ENCODE assay signal across 10 mouse cellular contexts in genomic region chr2:164793772-164794171, GRCm38 (mm10). TPM values are rescaled to one million over a fixed set of nuclear protein-coding genes. Genes with fewer than 3 reads are reported as not detected.
A peak's percentile ranks its signal among the peaks of the same experiment; 100 is the strongest.
DNase-seq lines count a peak whose midpoint lies in the region; ATAC-seq lines count a peak whose summit lies in the region.
"Had no signal": no experiment of that assay in that cellular context is flagged by ENCODE, and none has a peak within 500 bp of the region (broad histone marks: within the 10 kb centered on the region; RNA-seq: fewer than 3 reads in every experiment).

No protein-coding gene starts in this region.

- H3K4me3 ChIP-seq in heart, embryonic 12.5 days: no peak overlapping the region
- no peak overlapping the region for H3K4me3 ChIP-seq in heart, embryonic 14.5 days (ENCODE audit: control insufficient read depth in 1 of 2, insufficient read depth in 1 of 2, low read depth in 1 of 2, low read length in 2 of 2)
- H3K4me3 ChIP-seq: neural tube, embryonic 12.5 days had no signal

- H3K36me3 ChIP-seq in heart, embryonic 12.5 days: peaks cover 80% of the 10 kb centered on the region
- H3K36me3 ChIP-seq in heart, embryonic 14.5 days (ENCODE audit: control insufficient read depth, insufficient read depth, low read length): peaks cover 84% of the 10 kb centered on the region

- no peak overlapping the region for H3K4me2 ChIP-seq in heart, embryonic 12.5 days
- no peak overlapping the region for H3K4me2 ChIP-seq in heart, embryonic 14.5 days (ENCODE audit: low read length)
- H3K4me2 ChIP-seq: neural tube, embryonic 12.5 days had no signal

- H3K9me3 ChIP-seq in heart, embryonic 12.5 days (replicated peaks): no peaks in the 10 kb centered on the region
- no peaks in the 10 kb centered on the region for H3K9me3 ChIP-seq in heart, embryonic 14.5 days (ENCODE audit: control insufficient read depth, low read length)
- H3K9me3 ChIP-seq: neural tube, embryonic 12.5 days had no signal

- H3K27me3 ChIP-seq in heart, embryonic 12.5 days (replicated peaks): no peaks in the 10 kb centered on the region
- H3K27me3 ChIP-seq in heart, embryonic 14.5 days (ENCODE audit: control insufficient read depth, insufficient read depth, low read length): no peaks in the 10 kb centered on the region
- H3K27me3 ChIP-seq: neural tube, embryonic 12.5 days had no signal

- 87% methylated on average over 2 of the region's 2 CpGs for WGBS in heart, embryonic 12.5 days
- WGBS in heart, embryonic 14.5 days: 66% methylated on average over 2 of the region's 2 CpGs

- peak overlapping the region; percentile 48; the same call in 1 of the 2 replicates for H3K9ac ChIP-seq in heart, embryonic 12.5 days
- 0 out of 2 replicates have a peak overlapping the region, but pooled peaks have one; percentile 2 for H3K9ac ChIP-seq in heart, embryonic 14.5 days (ENCODE audit: low read length)
- H3K9ac ChIP-seq: neural tube, embryonic 12.5 days had no signal

- H3K4me1 ChIP-seq in heart, embryonic 12.5 days (replicated peaks): peaks cover 15% of the 10 kb centered on the region
- H3K4me1 ChIP-seq in heart, embryonic 14.5 days (ENCODE audit: control insufficient read depth in 2 of 2, insufficient read depth in 2 of 2, low read length in 2 of 2): peaks cover 5 to 14% of the 10 kb centered on the region in 2 experiments; a peak in 3 of 4 replicates
- H3K4me1 ChIP-seq: neural tube, embryonic 12.5 days had no signal

- peak overlapping the region; percentile 68 for H3K27ac ChIP-seq in heart, embryonic 12.5 days (ENCODE audit: poor library complexity, severe bottlenecking)
- peak overlapping the region; percentile 78 to 88 for H3K27ac ChIP-seq in heart, embryonic 14.5 days (replicated peaks in 1 of 2; ENCODE audit: control insufficient read depth in 1 of 2, insufficient read depth in 1 of 2, low read depth in 2 of 2, low read length in 2 of 2)
- H3K27ac ChIP-seq: neural tube, embryonic 12.5 days had no signal

- ATAC-seq in heart, embryonic 12.5 days (ENCODE audit: insufficient number of reproducible peaks, low FRiP score): no peak
- no peak for ATAC-seq in heart, embryonic 14.5 days (ENCODE audit: insufficient number of reproducible peaks, insufficient read depth, low FRiP score, low read depth)
- no peak for ATAC-seq in monocyte, adult 5-6 weeks (replicated peaks; ENCODE audit: insufficient number of reproducible peaks, low FRiP score, low TSS enrichment, poor library complexity, severe bottlenecking)

- DNase-seq in heart, postnatal 4 days: no peak
- peak; percentile 32 for DNase-seq in thymus, postnatal 0 days (ENCODE audit: low spot score)
- no peak for DNase-seq in thymus, postnatal 36 days
- DNase-seq in natural killer cell, adult 2 months (ENCODE audit: low spot score in 2 of 2): no peak

RNA-seq across cellular contexts. Expression of gene Snx21, which starts 8.1 kb away (rescaled TPM):
- 30.8 and 31.7 TPM in 2 replicates for polyA plus RNA-seq in heart, embryonic 12.5 days (2016; fragmentation: Nextera tagmentation; extraction: Ambion mirVana)
- 10 to 100 TPM; 22.9 to 24.1 TPM for total RNA-seq in heart, postnatal 4 days (2021)
- polyA plus RNA-seq in thymus, postnatal 0 days (2015; fragmentation: Nextera tagmentation; extraction: Ambion mirVana): 7.0 and 7.7 TPM in 2 replicates
- 37.2 and 38.0 TPM in 2 replicates for polyA plus RNA-seq in heart, embryonic 14.5 days (2014; fragmentation: Nextera tagmentation; extraction: Ambion mirVana)
- total RNA-seq in monocyte, adult 5-6 weeks (2017): 2.9 to 6.0 TPM (median 5.5 TPM) in 3 replicates

RNA-seq across cellular contexts. Expression of gene Acot8, which starts 10.9 kb away (rescaled TPM):
- polyA plus RNA-seq in heart, embryonic 12.5 days (2016; fragmentation: Nextera tagmentation; extraction: Ambion mirVana): 14.9 and 16.1 TPM in 2 replicates
- 10 to 100 TPM; 13.1 to 13.5 TPM for total RNA-seq in heart, postnatal 4 days (2021)
- polyA plus RNA-seq in thymus, postnatal 0 days (2015; fragmentation: Nextera tagmentation; extraction: Ambion mirVana): 30.0 and 31.1 TPM in 2 replicates
- polyA plus RNA-seq in heart, embryonic 14.5 days (2014; fragmentation: Nextera tagmentation; extraction: Ambion mirVana): 12.7 and 13.9 TPM in 2 replicates
- 31.0 to 45.3 TPM (median 42.4 TPM) in 3 replicates for total RNA-seq in monocyte, adult 5-6 weeks (2017)

RNA-seq across cellular contexts. Expression of gene Zswim3, which starts 11.1 kb away (rescaled TPM):
- 5.4 and 6.7 TPM in 2 replicates for polyA plus RNA-seq in heart, embryonic 12.5 days (2016; fragmentation: Nextera tagmentation; extraction: Ambion mirVana)
- total RNA-seq in heart, postnatal 4 days (2021): 1 to 10 TPM; 1.8 to 2.3 TPM
- 7.1 TPM in 2 replicates for polyA plus RNA-seq in thymus, postnatal 0 days (2015; fragmentation: Nextera tagmentation; extraction: Ambion mirVana)
- polyA plus RNA-seq in heart, embryonic 14.5 days (2014; fragmentation: Nextera tagmentation; extraction: Ambion mirVana): 5.4 and 5.9 TPM in 2 replicates
- 1.2 to 5.3 TPM (median 1.9 TPM) in 3 replicates for total RNA-seq in monocyte, adult 5-6 weeks (2017)

RNA-seq across cellular contexts. Expression of gene Tnnc2, which starts 14.0 kb away (rescaled TPM):
- polyA plus RNA-seq in heart, embryonic 12.5 days (2016; fragmentation: Nextera tagmentation; extraction: Ambion mirVana): 0.36 and 1.6 TPM in 2 replicates
- 10 to 100 TPM in 1 of 2 experiments, not detected in 1; 10.8 TPM for total RNA-seq in heart, postnatal 4 days (2021)
- 5.8 and 10.7 TPM in 2 replicates for polyA plus RNA-seq in thymus, postnatal 0 days (2015; fragmentation: Nextera tagmentation; extraction: Ambion mirVana)
- polyA plus RNA-seq in heart, embryonic 14.5 days (2014; fragmentation: Nextera tagmentation; extraction: Ambion mirVana): 0.59 and 1.7 TPM in 2 replicates
- total RNA-seq in monocyte, adult 5-6 weeks (2017): not detected in 3 replicates
- total RNA-seq: layer of hippocampus, postnatal 36 days had no signal
- polyA plus RNA-seq: small intestine, adult 2 months had no signal

RNA-seq across cellular contexts. Expression of gene Ube2c, which starts 24.1 kb away (rescaled TPM):
- polyA plus RNA-seq in heart, embryonic 12.5 days (2016; fragmentation: Nextera tagmentation; extraction: Ambion mirVana): 455 and 459 TPM in 2 replicates
- total RNA-seq in heart, postnatal 4 days (2021): 100 to 1,000 TPM; 130 to 144 TPM
- 379 and 497 TPM in 2 replicates for polyA plus RNA-seq in thymus, postnatal 0 days (2015; fragmentation: Nextera tagmentation; extraction: Ambion mirVana)
- polyA plus RNA-seq in heart, embryonic 14.5 days (2014; fragmentation: Nextera tagmentation; extraction: Ambion mirVana): 349 and 388 TPM in 2 replicates
- 2.7 to 5.1 TPM (median 3.5 TPM) in 3 replicates for total RNA-seq in monocyte, adult 5-6 weeks (2017)
